Mouse (Mus musculus): ENCODE measurements around the gene Cbr4. TPM values are rescaled to one million over a fixed set of nuclear protein-coding genes. Genes with fewer than 3 reads are reported as not detected.

Gene Cbr4
- polyA plus RNA-seq, 1 experiment from 2014 or later = 33.3 TPM

- H3K4me2 ChIP-seq (ENCODE audit: low read depth, low read length) = no peak overlapping the region
- H3K4me3 ChIP-seq (ENCODE audit: low read length) = no peak overlapping the region
- peaks cover 2% of the 10 kb centered on the region; the same call in 1 of the 2 replicates for H3K4me1 ChIP-seq (replicated peaks; ENCODE audit: control insufficient read depth, insufficient read depth, low read length)
- H3K27ac ChIP-seq (ENCODE audit: low read length) = no peak overlapping the region
- no peaks in the 10 kb centered on the region for H3K27me3 ChIP-seq (ENCODE audit: control insufficient read depth, insufficient read depth, low read depth, low read length)
- 67% methylated on average over 22 of the region's 22 CpGs for WGBS
- peaks cover 32% of the 10 kb centered on the region for H3K36me3 ChIP-seq (ENCODE audit: control insufficient read depth, insufficient read depth, low read length)
- ATAC-seq (ENCODE audit: low read depth) = no peak
- no peaks in the 10 kb centered on the region for H3K9me3 ChIP-seq (ENCODE audit: control insufficient read depth, low read length)
- no peak overlapping the region for H3K9ac ChIP-seq (ENCODE audit: low read length)
Observed at GRCm38 (mm10) chr8:61531944-61532795, 44.6 kb downstream of the Cbr4 start.

GRCm38 (mm10) chr8:61532831-61533230, 45.3 kb downstream of the Cbr4 start:
- Histone ChIP-seq H3K9me3 (ENCODE audit: control insufficient read depth, low read length) (no peaks in the 10 kb centered on the region), H3K9ac (ENCODE audit: low read length) (no peak overlapping the region), H3K36me3 (ENCODE audit: control insufficient read depth, insufficient read depth, low read length) (peaks cover 32% of the 10 kb centered on the region), H3K4me2 (ENCODE audit: low read depth, low read length) (no peak overlapping the region), H3K27ac (ENCODE audit: low read length) (no peak overlapping the region), H3K4me3 (ENCODE audit: low read length) (no peak overlapping the region), H3K27me3 (ENCODE audit: control insufficient read depth, insufficient read depth, low read depth, low read length) (no peaks in the 10 kb centered on the region), H3K4me1 (replicated peaks; ENCODE audit: control insufficient read depth, insufficient read depth, low read length) (peaks cover 2% of the 10 kb centered on the region; the same call in 1 of the 2 replicates)
- no peak for ATAC-seq (ENCODE audit: low read depth)
- WGBS = 71% methylated on average over 5 of the region's 5 CpGs

- Histone ChIP-seq H3K27ac (ENCODE audit: low read length) (no peak overlapping the region), H3K27me3 (ENCODE audit: control insufficient read depth, insufficient read depth, low read depth, low read length) (no peaks in the 10 kb centered on the region), H3K9me3 (ENCODE audit: control insufficient read depth, low read length) (no peaks in the 10 kb centered on the region), H3K9ac (ENCODE audit: low read length) (no peak overlapping the region), H3K4me2 (ENCODE audit: low read depth, low read length) (no peak overlapping the region), H3K4me3 (ENCODE audit: low read length) (no peak overlapping the region), H3K4me1 (replicated peaks; ENCODE audit: control insufficient read depth, insufficient read depth, low read length) (peaks cover 2% of the 10 kb centered on the region; the same call in 1 of the 2 replicates), H3K36me3 (ENCODE audit: control insufficient read depth, insufficient read depth, low read length) (peaks cover 31% of the 10 kb centered on the region)
- no peak for ATAC-seq (ENCODE audit: low read depth)
- WGBS = 52% methylated on average over 16 of the region's 16 CpGs
Observed at GRCm38 (mm10) chr8:61533356-61533926, 45.9 kb downstream of the Cbr4 start.

GRCm38 (mm10) chr8:61535472-61535871, 47.9 kb downstream of the Cbr4 start:
- Histone ChIP-seq H3K36me3 (ENCODE audit: control insufficient read depth, insufficient read depth, low read length) (peaks cover 24% of the 10 kb centered on the region), H3K4me2 (ENCODE audit: low read depth, low read length) (no peak overlapping the region), H3K27me3 (ENCODE audit: control insufficient read depth, insufficient read depth, low read depth, low read length) (no peaks in the 10 kb centered on the region), H3K4me3 (ENCODE audit: low read length) (no peak overlapping the region), H3K4me1 (replicated peaks; ENCODE audit: control insufficient read depth, insufficient read depth, low read length) (no peaks in the 10 kb centered on the region), H3K9me3 (ENCODE audit: control insufficient read depth, low read length) (no peaks in the 10 kb centered on the region), H3K9ac (ENCODE audit: low read length) (no peak overlapping the region), H3K27ac (ENCODE audit: low read length) (no peak overlapping the region)
- WGBS = 72% methylated on average over 11 of the region's 11 CpGs
- ATAC-seq (ENCODE audit: low read depth) = no peak

GRCm38 (mm10) chr8:61537471-61537870, 49.9 kb downstream of the Cbr4 start:
- peaks cover 19% of the 10 kb centered on the region; the same call in 1 of the 2 replicates for H3K36me3 ChIP-seq (ENCODE audit: control insufficient read depth, insufficient read depth, low read length)
- H3K4me1 ChIP-seq (replicated peaks; ENCODE audit: control insufficient read depth, insufficient read depth, low read length) = no peaks in the 10 kb centered on the region
- H3K4me3 ChIP-seq (ENCODE audit: low read length) = no peak overlapping the region
- no peak overlapping the region for H3K9ac ChIP-seq (ENCODE audit: low read length)
- H3K27me3 ChIP-seq (ENCODE audit: control insufficient read depth, insufficient read depth, low read depth, low read length) = no peaks in the 10 kb centered on the region
- no peak overlapping the region for H3K27ac ChIP-seq (ENCODE audit: low read length)
- H3K4me2 ChIP-seq (ENCODE audit: low read depth, low read length) = no peak overlapping the region
- H3K9me3 ChIP-seq (ENCODE audit: control insufficient read depth, low read length) = no peaks in the 10 kb centered on the region
- no peak for ATAC-seq (ENCODE audit: low read depth)
- WGBS = 65% methylated on average over 5 of the region's 5 CpGs

GRCm38 (mm10) chr8:61539828-61540500, 52.4 kb downstream of the Cbr4 start:
- peak; percentile 56; the same call in 1 of the 2 replicates for ATAC-seq (ENCODE audit: low read depth)
- H3K27me3 ChIP-seq (ENCODE audit: control insufficient read depth, insufficient read depth, low read depth, low read length) = no peaks in the 10 kb centered on the region
- H3K4me3 ChIP-seq (ENCODE audit: low read length) = no peak overlapping the region
- no peak overlapping the region for H3K9ac ChIP-seq (ENCODE audit: low read length)
- no peaks in the 10 kb centered on the region for H3K9me3 ChIP-seq (ENCODE audit: control insufficient read depth, low read length)
- H3K4me2 ChIP-seq (ENCODE audit: low read depth, low read length) = no peak overlapping the region
- no peak overlapping the region for H3K27ac ChIP-seq (ENCODE audit: low read length)
- no peaks in the 10 kb centered on the region; the same call in 1 of the 2 replicates for H3K4me1 ChIP-seq (replicated peaks; ENCODE audit: control insufficient read depth, insufficient read depth, low read length)
- WGBS = 33% methylated on average over 7 of the region's 7 CpGs
- peaks cover 8% of the 10 kb centered on the region; the same call in 1 of the 2 replicates for H3K36me3 ChIP-seq (ENCODE audit: control insufficient read depth, insufficient read depth, low read length)

GRCm38 (mm10) chr8:61549585-61549984, 62.1 kb downstream of the Cbr4 start:
- H3K27ac ChIP-seq (ENCODE audit: low read length) = no peak overlapping the region
- H3K27me3 ChIP-seq (ENCODE audit: control insufficient read depth, insufficient read depth, low read depth, low read length) = no peaks in the 10 kb centered on the region
- peak; percentile 39 for ATAC-seq (ENCODE audit: low read depth)
- no peak overlapping the region for H3K4me3 ChIP-seq (ENCODE audit: low read length)
- 70% methylated on average over 41 of the region's 41 CpGs for WGBS
- no peak overlapping the region for H3K4me2 ChIP-seq (ENCODE audit: low read depth, low read length)
- no peaks in the 10 kb centered on the region for H3K4me1 ChIP-seq (replicated peaks; ENCODE audit: control insufficient read depth, insufficient read depth, low read length)
- peaks cover 19% of the 10 kb centered on the region for H3K36me3 ChIP-seq (ENCODE audit: control insufficient read depth, insufficient read depth, low read length)
- no peak overlapping the region for H3K9ac ChIP-seq (ENCODE audit: low read length)
- peaks cover 16% of the 10 kb centered on the region for H3K9me3 ChIP-seq (ENCODE audit: control insufficient read depth, low read length)

- Histone ChIP-seq H3K9me3 (ENCODE audit: control insufficient read depth, low read length) (peaks cover 16% of the 10 kb centered on the region), H3K9ac (ENCODE audit: low read length) (no peak overlapping the region), H3K27me3 (ENCODE audit: control insufficient read depth, insufficient read depth, low read depth, low read length) (no peaks in the 10 kb centered on the region), H3K4me3 (ENCODE audit: low read length) (no peak overlapping the region), H3K4me1 (replicated peaks; ENCODE audit: control insufficient read depth, insufficient read depth, low read length) (peaks cover 1% of the 10 kb centered on the region; the same call in 1 of the 2 replicates), H3K27ac (ENCODE audit: low read length) (no peak overlapping the region), H3K36me3 (ENCODE audit: control insufficient read depth, insufficient read depth, low read length) (peaks cover 19% of the 10 kb centered on the region), H3K4me2 (ENCODE audit: low read depth, low read length) (no peak overlapping the region)
- 48% methylated on average over 16 of the region's 27 CpGs for WGBS
- no peak for ATAC-seq (ENCODE audit: low read depth)
Observed at GRCm38 (mm10) chr8:61550006-61550748, 62.6 kb downstream of the Cbr4 start.
